Mouse (Mus musculus): ENCODE measurements at regions not wholly inside any gene's neighbourhood (a gene's known extent, or its start where the extent isn't known, plus 50 kb on each side); places are given as distances from the start of the nearest gene placed in this dataset.
"Not testable (repeated sequence)": the region's sequence is repeated elsewhere in the genome, so short reads cannot be mapped to it uniquely, and the experiment has no call there.

DNA sequence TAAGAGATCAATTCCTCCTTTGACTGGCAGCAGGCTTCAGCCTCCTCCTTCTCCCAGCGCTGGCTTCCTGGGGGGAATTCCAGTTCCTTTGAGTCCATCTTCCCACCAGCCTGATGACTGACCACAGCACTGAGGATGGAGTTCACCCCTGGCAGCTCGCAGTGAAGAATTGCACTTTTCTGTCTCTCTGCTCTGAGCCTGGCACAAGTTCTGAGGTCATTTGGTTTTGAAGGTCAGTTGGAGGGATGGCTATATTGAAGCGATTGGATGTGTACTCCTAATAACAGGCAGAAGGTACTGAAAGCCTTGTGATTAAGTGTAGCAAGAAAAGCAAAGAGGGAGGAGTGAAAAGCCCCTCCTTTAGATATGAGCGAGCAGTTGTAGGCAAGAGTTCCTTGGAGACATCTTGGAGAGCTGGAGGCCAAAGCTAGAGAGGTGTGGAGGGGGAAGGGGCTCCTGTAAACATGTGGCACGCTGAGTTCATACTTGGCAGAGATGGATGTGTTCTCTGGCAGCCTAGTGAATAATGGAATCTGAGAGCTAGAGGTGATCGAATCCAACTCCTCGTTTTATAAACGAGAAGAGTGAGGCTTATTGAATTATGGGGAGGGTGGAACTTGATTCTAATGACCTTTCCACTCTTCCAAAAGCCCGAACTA is 77.1 kb upstream of the Dyrk2 start:
- Histone ChIP-seq H3K36me3 (replicated peaks) (no peaks in the 10 kb centered on the region), H3K4me1 (no peaks in the 10 kb centered on the region), H3K27me3 (replicated peaks; ENCODE audit: low read depth, poor library complexity, severe bottlenecking) (no peaks in the 10 kb centered on the region), H3K4me3 (no peak overlapping the region), H3K27ac (replicated peaks) (no peak overlapping the region), H3K9me3 (no peaks in the 10 kb centered on the region)
- WGBS = 81% methylated on average over 9 of the region's 9 CpGs
- no peak for DNase-seq (ENCODE audit: low spot score)

- no peak overlapping the region for H3K27ac ChIP-seq (replicated peaks)
- H3K27me3 ChIP-seq (replicated peaks; ENCODE audit: low read depth, poor library complexity, severe bottlenecking) = no peaks in the 10 kb centered on the region
- no peak for DNase-seq (ENCODE audit: low spot score)
- 93% methylated on average over 12 of the region's 12 CpGs for WGBS
- peaks cover 4% of the 10 kb centered on the region; the same call in 1 of the 2 replicates for H3K9me3 ChIP-seq
- no peaks in the 10 kb centered on the region for H3K4me1 ChIP-seq
- no peaks in the 10 kb centered on the region for H3K36me3 ChIP-seq (replicated peaks)
- no peak overlapping the region for H3K4me3 ChIP-seq
Observed at GRCm38 (mm10) chr10:118927316-118927715, 57.3 kb upstream of the Dyrk2 start.

GRCm38 (mm10) chr10:118923473-118924185 is 53.6 kb upstream of the Dyrk2 start:
- no peaks in the 10 kb centered on the region for H3K4me1 ChIP-seq
- no peak for DNase-seq (ENCODE audit: low spot score)

GRCm38 (mm10) chr10:118922120-118922519 is 52.1 kb upstream of the Dyrk2 start:
- H3K4me3 ChIP-seq; H3K36me3 ChIP-seq (replicated peaks); DNase-seq (ENCODE audit: low spot score); H3K27me3 ChIP-seq (replicated peaks; ENCODE audit: low read depth, poor library complexity, severe bottlenecking); H3K27ac ChIP-seq (replicated peaks); H3K4me1 ChIP-seq; H3K9me3 ChIP-seq: not testable (repeated sequence)

More at GRCm38 (mm10) chr10:118923473-118924185, 53.6 kb upstream of the Dyrk2 start:
- no peak overlapping the region for H3K27ac ChIP-seq (replicated peaks)
- H3K36me3 ChIP-seq (replicated peaks) = no peaks in the 10 kb centered on the region
- H3K9me3 ChIP-seq = no peaks in the 10 kb centered on the region
- H3K27me3 ChIP-seq (replicated peaks; ENCODE audit: low read depth, poor library complexity, severe bottlenecking) = no peaks in the 10 kb centered on the region
- no peak overlapping the region for H3K4me3 ChIP-seq
- WGBS = 66% methylated on average over 15 of the region's 15 CpGs
